Mouse (Mus musculus) midbrain, embryonic 14.5 days (tissue): ENCODE measurements around the gene Rasgrp3. TPM values are rescaled to one million over a fixed set of nuclear protein-coding genes. Genes with fewer than 3 reads are reported as not detected.

Experiments used
- ATAC-seq: fragments of 200-750 bp; cut with Nextera tagmentation; 2 replicates; pipeline ENCODE4 v1.8.0; 2017; ENCODE audit warnings: moderate number of reproducible peaks, moderate library complexity; ENCODE audit not compliant: low FRiP score, low TSS enrichment
- DNase-seq: peaks from one replicate; pipeline ENCODE4 v3.0.0-alpha.2; 2015
- H3K27ac ChIP-seq: fragments of 300-500 bp; sonication (generic); replicated peaks from 2 replicates; pipeline ENCODE4 v1.5.1; 2014; ENCODE audit warnings: mild to moderate bottlenecking, low read depth, low read length, moderate library complexity
- H3K27me3 ChIP-seq: fragments of 300-500 bp; sonication (generic); 2 replicates; pipeline ENCODE4 v1.6.1; 2014; ENCODE audit warnings: low read length, control low read depth, mixed read lengths; ENCODE audit not compliant: control insufficient read depth, insufficient read depth
- H3K36me3 ChIP-seq: fragments of 300-500 bp; sonication (generic); 2 replicates; pipeline ENCODE4 v1.6.1; 2014; ENCODE audit warnings: low read length, control low read depth; ENCODE audit not compliant: control insufficient read depth, insufficient read depth
- H3K4me1 ChIP-seq: fragments of 300-500 bp; sonication (generic); 2 replicates; pipeline ENCODE4 v1.6.1; 2014; ENCODE audit warnings: mild to moderate bottlenecking, antibody characterized with exemption, low read length, control low read depth; ENCODE audit not compliant: control insufficient read depth, insufficient read depth
- H3K4me2 ChIP-seq: fragments of 300-500 bp; sonication (generic); 2 replicates; pipeline ENCODE4 v1.6.1; 2014; ENCODE audit warnings: mild to moderate bottlenecking, low read length, moderate library complexity
- H3K4me3 ChIP-seq: fragments of 300-500 bp; sonication (generic); replicated peaks from 2 replicates; pipeline ENCODE4 v1.5.1; 2014; ENCODE audit warnings: low read depth, low read length
- H3K9ac ChIP-seq: fragments of 300-500 bp; sonication (generic); replicated peaks from 2 replicates; pipeline ENCODE4 v1.6.1; 2014; ENCODE audit warnings: mild to moderate bottlenecking, low read length, moderate library complexity
- H3K9me3 ChIP-seq: fragments of 300-500 bp; sonication (generic); 2 replicates; pipeline ENCODE4 v1.6.1; 2016; ENCODE audit warnings: low read length, control low read depth, mixed read lengths; ENCODE audit not compliant: control insufficient read depth
- WGBS: fragments of 180-500 bp; shearing (Covaris S2); extraction: QIAGEN DNeasy Blood & Tissue Kit; methylation state at CpG from one replicate; pipeline ENCODE4 v1.1.7; 2014; 5-methylcytosine and 5-hydroxymethylcytosine counted together
- polyA plus RNA-seq: library from polyadenylated mRNA; unstranded; fragments of >200 nt; fragmentation: Nextera tagmentation; extraction: Ambion mirVana; gene quantifications from 2 replicates; pipeline ENCODE4 v1.2.1, GENCODE M21; 2014

The Rasgrp3 gene
- polyA plus RNA-seq, 1 experiment from 2014 or later = 8.4 TPM

- no peaks in the 10 kb centered on the region for H3K9me3 ChIP-seq
- no peaks in the 10 kb centered on the region for H3K36me3 ChIP-seq
- peaks cover 4% of the 10 kb centered on the region; the same call in 1 of the 2 replicates for H3K4me1 ChIP-seq
- no peak overlapping the region for H3K4me2 ChIP-seq
- no peak overlapping the region for H3K9ac ChIP-seq
- H3K27me3 ChIP-seq = no peaks in the 10 kb centered on the region
- no peak for ATAC-seq
- WGBS = 84% methylated on average over 6 of the region's 6 CpGs
- no peak for DNase-seq
- H3K4me3 ChIP-seq = no peak overlapping the region
- no peak overlapping the region for H3K27ac ChIP-seq
Observed at GRCm38 (mm10) chr17:75436819-75437218, 1.1 kb downstream of the Rasgrp3 start.

- Histone ChIP-seq H3K4me3 (no peak overlapping the region), H3K36me3 (no peaks in the 10 kb centered on the region), H3K4me1 (peaks cover 4% of the 10 kb centered on the region; the same call in 1 of the 2 replicates), H3K27me3 (no peaks in the 10 kb centered on the region), H3K9ac (no peak overlapping the region), H3K27ac (no peak overlapping the region), H3K9me3 (no peaks in the 10 kb centered on the region), H3K4me2 (no peak overlapping the region)
- no peak for DNase-seq
- no peak for ATAC-seq
- 74% methylated on average over 11 of the region's 11 CpGs for WGBS
Observed at GRCm38 (mm10) chr17:75437239-75437750, 1.6 kb downstream of the Rasgrp3 start.

- Histone ChIP-seq H3K27me3 (no peaks in the 10 kb centered on the region), H3K4me1 (peaks cover 4% of the 10 kb centered on the region; the same call in 1 of the 2 replicates), H3K4me2 (no peak overlapping the region), H3K27ac (no peak overlapping the region), H3K9me3 (no peaks in the 10 kb centered on the region), H3K9ac (no peak overlapping the region), H3K4me3 (no peak overlapping the region), H3K36me3 (no peaks in the 10 kb centered on the region)
- WGBS = 70% methylated on average over 5 of the region's 5 CpGs
- peak; percentile 9; the same call in 1 of the 2 replicates for ATAC-seq
- DNase-seq = no peak
Observed at GRCm38 (mm10) chr17:75438162-75438561, 2.5 kb downstream of the Rasgrp3 start.

GRCm38 (mm10) chr17:75439062-75439461, 3.4 kb downstream of the Rasgrp3 start:
- Histone ChIP-seq H3K27me3 (no peaks in the 10 kb centered on the region), H3K36me3 (no peaks in the 10 kb centered on the region), H3K27ac (no peak overlapping the region), H3K9ac (no peak overlapping the region), H3K9me3 (no peaks in the 10 kb centered on the region), H3K4me3 (no peak overlapping the region), H3K4me2 (0 out of 2 replicates have a peak overlapping the region, but pooled peaks have one; percentile 4), H3K4me1 (peaks cover 4% of the 10 kb centered on the region; the same call in 1 of the 2 replicates)
- DNase-seq (peak; percentile 50), ATAC-seq (peak; percentile 71)
- 49% methylated on average over 14 of the region's 14 CpGs for WGBS

GRCm38 (mm10) chr17:75440619-75441018, 4.9 kb downstream of the Rasgrp3 start:
- DNase-seq = peak; percentile 34
- no peak overlapping the region for H3K4me3 ChIP-seq
- 0 out of 2 replicates have a peak, but pooled peaks have one; percentile 21 for ATAC-seq

GRCm38 (mm10) chr17:75441260-75441830, 5.6 kb downstream of the Rasgrp3 start:
- DNase-seq (no peak), ATAC-seq (no peak)
- Histone ChIP-seq H3K27ac (peak overlapping the region; percentile 28; the same call in 1 of the 2 replicates), H3K27me3 (no peaks in the 10 kb centered on the region), H3K9me3 (no peaks in the 10 kb centered on the region), H3K4me3 (no peak overlapping the region), H3K36me3 (no peaks in the 10 kb centered on the region), H3K9ac (no peak overlapping the region), H3K4me1 (peaks cover 4% of the 10 kb centered on the region; the same call in 1 of the 2 replicates), H3K4me2 (no peak overlapping the region)
- 72% methylated on average over 5 of the region's 5 CpGs for WGBS

More at GRCm38 (mm10) chr17:75440619-75441018, 4.9 kb downstream of the Rasgrp3 start:
- Histone ChIP-seq H3K36me3 (no peaks in the 10 kb centered on the region), H3K27ac (peak overlapping the region; percentile 28; the same call in 1 of the 2 replicates), H3K9me3 (no peaks in the 10 kb centered on the region), H3K27me3 (no peaks in the 10 kb centered on the region), H3K4me2 (no peak overlapping the region), H3K4me1 (peaks cover 4% of the 10 kb centered on the region; the same call in 1 of the 2 replicates), H3K9ac (no peak overlapping the region)
- 52% methylated on average over 7 of the region's 7 CpGs for WGBS

- WGBS = 98% methylated on average over 8 of the region's 8 CpGs
- no peak overlapping the region for H3K9ac ChIP-seq
- ATAC-seq = no peak
- no peak overlapping the region for H3K27ac ChIP-seq
- no peak for DNase-seq
- H3K4me1 ChIP-seq = peaks cover 4% of the 10 kb centered on the region; the same call in 1 of the 2 replicates
- no peaks in the 10 kb centered on the region for H3K36me3 ChIP-seq
- no peaks in the 10 kb centered on the region for H3K9me3 ChIP-seq
- no peak overlapping the region for H3K4me2 ChIP-seq
- no peaks in the 10 kb centered on the region for H3K27me3 ChIP-seq
- H3K4me3 ChIP-seq = no peak overlapping the region
Observed at GRCm38 (mm10) chr17:75442352-75442751, 6.7 kb downstream of the Rasgrp3 start.

GRCm38 (mm10) chr17:75443064-75443621, 7.4 kb downstream of the Rasgrp3 start:
- Histone ChIP-seq H3K27me3 (no peaks in the 10 kb centered on the region), H3K9me3 (no peaks in the 10 kb centered on the region), H3K4me1 (peaks cover 4% of the 10 kb centered on the region; the same call in 1 of the 2 replicates), H3K27ac (no peak overlapping the region), H3K36me3 (no peaks in the 10 kb centered on the region), H3K9ac (no peak overlapping the region), H3K4me2 (no peak overlapping the region), H3K4me3 (no peak overlapping the region)
- WGBS = 82% methylated on average over 6 of the region's 6 CpGs
- no peak for DNase-seq
- ATAC-seq = no peak
